Mouse (Mus musculus): ENCODE data around the gene Ankrd42. TPM values are rescaled to one million over a fixed set of nuclear protein-coding genes. Genes with fewer than 3 reads are reported as not detected.

Gene Ankrd42
- 125 and 140 TPM in 2 replicates for polyA plus RNA-seq (2012; rRNA removed)

GRCm38 (mm10) chr7:92637021-92637625, at the start of gene Ankrd42:
Gene Ankrd42 (minus strand): TSS chr7:92637142.
- H3K27ac ChIP-seq (ENCODE audit: control insufficient read depth, insufficient read depth, low read depth, low read length) = peak within 1 kb of the TSS; percentile 90
- H3K36me3 ChIP-seq (ENCODE audit: control insufficient read depth, insufficient read depth, low read length) = no peaks in the 10 kb centered on the region; the same call in 1 of the 2 replicates
- H3K4me1 ChIP-seq (ENCODE audit: control insufficient read depth, insufficient read depth, low read length) = peaks cover 2% of the 10 kb centered on the region
- peak within 1 kb of the TSS; percentile 96 for H3K4me3 ChIP-seq (ENCODE audit: control insufficient read depth, low read depth, low read length)
- H3K27me3 ChIP-seq (ENCODE audit: control insufficient read depth, insufficient read depth, low read length) = no peaks in the 10 kb centered on the region
- TF ChIP-seq POLR2A (IDR thresholded peaks at IDR 0.05; ENCODE audit: control insufficient read depth, low read depth, low read length) = peak; percentile 99
- TF ChIP-seq CTCF (IDR thresholded peaks at IDR 0.05; ENCODE audit: control insufficient read depth, insufficient read depth, insufficient replicate concordance, low read depth, low read length) = 0 out of 2 replicates have a peak, but pooled peaks have one; percentile 10

- H3K36me3 ChIP-seq (ENCODE audit: control insufficient read depth, insufficient read depth, low read length) = no peaks in the 10 kb centered on the region
- H3K4me3 ChIP-seq (ENCODE audit: control insufficient read depth, low read depth, low read length) = peak overlapping the region; percentile 36; the same call in 1 of the 2 replicates
- TF ChIP-seq CTCF (IDR thresholded peaks at IDR 0.05; ENCODE audit: control insufficient read depth, insufficient read depth, insufficient replicate concordance, low read depth, low read length) (no peak), POLR2A (IDR thresholded peaks at IDR 0.05; ENCODE audit: control insufficient read depth, low read depth, low read length) (no peak)
- no peaks in the 10 kb centered on the region for H3K27me3 ChIP-seq (ENCODE audit: control insufficient read depth, insufficient read depth, low read length)
- no peak overlapping the region for H3K27ac ChIP-seq (ENCODE audit: control insufficient read depth, insufficient read depth, low read depth, low read length)
- H3K4me1 ChIP-seq (ENCODE audit: control insufficient read depth, insufficient read depth, low read length) = no peaks in the 10 kb centered on the region
These were observed 40.4 kb upstream of the Ankrd42 start for GRCm38 (mm10) chr7:92677346-92677745.

DNA sequence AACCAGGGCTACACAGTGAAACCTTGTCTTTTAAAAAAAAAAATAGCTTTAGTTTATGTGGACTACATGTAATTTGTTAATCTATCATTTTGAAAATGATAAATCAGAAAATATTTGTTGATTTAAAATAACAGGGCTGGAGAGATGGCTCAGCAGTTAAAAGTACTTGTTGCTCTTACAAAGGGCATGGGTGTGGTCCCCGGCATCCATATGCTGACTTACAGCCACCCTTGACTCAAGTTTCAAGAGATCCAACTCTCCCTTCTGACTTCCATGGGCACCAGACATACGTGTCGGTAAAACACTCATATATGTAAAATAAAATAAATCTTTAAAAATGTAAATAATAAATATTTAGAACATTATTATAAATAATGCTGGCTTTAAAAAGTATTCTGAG, 38.2 kb upstream of the Ankrd42 start:
- H3K27me3 ChIP-seq (ENCODE audit: control insufficient read depth, insufficient read depth, low read length) = no peaks in the 10 kb centered on the region
- TF ChIP-seq POLR2A (IDR thresholded peaks at IDR 0.05; ENCODE audit: control insufficient read depth, low read depth, low read length) (no peak), CTCF (IDR thresholded peaks at IDR 0.05; ENCODE audit: control insufficient read depth, insufficient read depth, insufficient replicate concordance, low read depth, low read length) (no peak)
- H3K4me1 ChIP-seq (ENCODE audit: control insufficient read depth, insufficient read depth, low read length) = no peaks in the 10 kb centered on the region
- H3K4me3 ChIP-seq (ENCODE audit: control insufficient read depth, low read depth, low read length) = no peak overlapping the region
- H3K36me3 ChIP-seq (ENCODE audit: control insufficient read depth, insufficient read depth, low read length) = no peaks in the 10 kb centered on the region
- no peak overlapping the region for H3K27ac ChIP-seq (ENCODE audit: control insufficient read depth, insufficient read depth, low read depth, low read length)

- TF ChIP-seq POLR2A (IDR thresholded peaks at IDR 0.05; ENCODE audit: control insufficient read depth, low read depth, low read length) (peak; percentile 97), CTCF (IDR thresholded peaks at IDR 0.05; ENCODE audit: control insufficient read depth, insufficient read depth, insufficient replicate concordance, low read depth, low read length) (no peak)
- Histone ChIP-seq H3K4me1 (ENCODE audit: control insufficient read depth, insufficient read depth, low read length) (no peaks in the 10 kb centered on the region; the same call in 1 of the 2 replicates), H3K4me3 (ENCODE audit: control insufficient read depth, low read depth, low read length) (peak within 1 kb of the TSS; percentile 99)
These were observed 32.8 kb upstream of the Ankrd42 start, which contains the start of gene Pcf11 for GRCm38 (mm10) chr7:92669507-92670471. Gene Pcf11 (minus strand): TSS chr7:92669934.

GRCm38 (mm10) chr7:92668791-92669506, 32.0 kb upstream of the Ankrd42 start:
- H3K4me1 ChIP-seq (ENCODE audit: control insufficient read depth, insufficient read depth, low read length) = no peaks in the 10 kb centered on the region; the same call in 1 of the 2 replicates
- TF ChIP-seq POLR2A (IDR thresholded peaks at IDR 0.05; ENCODE audit: control insufficient read depth, low read depth, low read length) (no peak), CTCF (IDR thresholded peaks at IDR 0.05; ENCODE audit: control insufficient read depth, insufficient read depth, insufficient replicate concordance, low read depth, low read length) (no peak)
- peaks cover 13% of the 10 kb centered on the region for H3K36me3 ChIP-seq (ENCODE audit: control insufficient read depth, insufficient read depth, low read length)
- H3K27me3 ChIP-seq (ENCODE audit: control insufficient read depth, insufficient read depth, low read length) = no peaks in the 10 kb centered on the region
- peak overlapping the region; percentile 94 for H3K27ac ChIP-seq (ENCODE audit: control insufficient read depth, insufficient read depth, low read depth, low read length)
- H3K4me3 ChIP-seq (ENCODE audit: control insufficient read depth, low read depth, low read length) = peak overlapping the region; percentile 99

More at GRCm38 (mm10) chr7:92669507-92670471, 32.8 kb upstream of the Ankrd42 start, which contains the start of gene Pcf11:
- Histone ChIP-seq H3K27me3 (ENCODE audit: control insufficient read depth, insufficient read depth, low read length) (no peaks in the 10 kb centered on the region), H3K36me3 (ENCODE audit: control insufficient read depth, insufficient read depth, low read length) (peaks cover 13% of the 10 kb centered on the region), H3K27ac (ENCODE audit: control insufficient read depth, insufficient read depth, low read depth, low read length) (peak within 1 kb of the TSS; percentile 94)

- TF ChIP-seq POLR2A (IDR thresholded peaks at IDR 0.05; ENCODE audit: control insufficient read depth, low read depth, low read length) (no peak), CTCF (IDR thresholded peaks at IDR 0.05; ENCODE audit: control insufficient read depth, insufficient read depth, insufficient replicate concordance, low read depth, low read length) (no peak)
- H3K4me1 ChIP-seq (ENCODE audit: control insufficient read depth, insufficient read depth, low read length) = no peaks in the 10 kb centered on the region; the same call in 1 of the 2 replicates
- H3K27ac ChIP-seq (ENCODE audit: control insufficient read depth, insufficient read depth, low read depth, low read length) = 0 out of 2 replicates have a peak overlapping the region, but pooled peaks have one; percentile 13
- peak overlapping the region; percentile 63 for H3K4me3 ChIP-seq (ENCODE audit: control insufficient read depth, low read depth, low read length)
- peaks cover 13% of the 10 kb centered on the region for H3K36me3 ChIP-seq (ENCODE audit: control insufficient read depth, insufficient read depth, low read length)
- no peaks in the 10 kb centered on the region for H3K27me3 ChIP-seq (ENCODE audit: control insufficient read depth, insufficient read depth, low read length)
These were observed 29.4 kb upstream of the Ankrd42 start for GRCm38 (mm10) chr7:92666274-92666820.
